Mouse (Mus musculus): ENCODE measurements around the gene Ankrd54.

The Ankrd54 gene

GRCm38 (mm10) chr15:79075658-79076365 is 13.1 kb upstream of the Ankrd54 start:
- no peak for DNase-seq (ENCODE audit: low spot score)

DNA sequence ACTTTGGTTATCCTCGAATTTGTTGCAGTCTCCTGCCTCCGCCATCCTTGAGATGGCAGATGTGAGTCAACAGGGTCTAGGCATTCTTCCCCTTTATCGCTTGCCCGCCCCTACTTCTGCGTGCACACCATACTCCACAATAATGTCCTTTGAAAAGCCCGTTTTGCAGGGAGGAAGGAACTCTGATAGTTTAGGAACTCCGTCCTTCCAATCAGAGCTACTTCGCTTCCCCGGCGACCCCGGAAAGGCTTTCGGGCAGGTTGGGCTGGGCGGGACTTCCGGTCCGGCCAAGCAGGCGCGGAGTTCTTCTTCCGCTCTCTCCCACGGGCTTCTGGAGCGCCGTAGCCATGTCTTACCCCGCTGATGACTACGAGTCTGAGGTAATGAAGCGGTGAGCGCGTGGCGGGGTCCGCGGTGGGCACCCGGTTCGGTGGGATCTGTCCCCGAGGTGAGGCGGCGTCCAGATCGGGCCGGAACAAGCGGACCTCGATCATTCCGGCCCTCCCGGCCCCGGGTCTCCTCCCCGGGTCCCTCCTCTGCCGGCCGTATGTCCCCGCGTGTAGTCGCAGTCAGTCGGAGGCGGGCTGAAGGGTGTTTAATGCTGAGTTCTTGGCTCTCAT is 12.3 kb upstream of the Ankrd54 start, which contains the start of gene Eif3l:
TSS of gene Eif3l (plus strand) at position 267 of the 620 bp plus-strand sequence.
- DNase-seq (ENCODE audit: low spot score): peak; percentile 77

GRCm38 (mm10) chr15:79074446-79074845 is 11.8 kb upstream of the Ankrd54 start:
- no peak for DNase-seq (ENCODE audit: low spot score)

DNA sequence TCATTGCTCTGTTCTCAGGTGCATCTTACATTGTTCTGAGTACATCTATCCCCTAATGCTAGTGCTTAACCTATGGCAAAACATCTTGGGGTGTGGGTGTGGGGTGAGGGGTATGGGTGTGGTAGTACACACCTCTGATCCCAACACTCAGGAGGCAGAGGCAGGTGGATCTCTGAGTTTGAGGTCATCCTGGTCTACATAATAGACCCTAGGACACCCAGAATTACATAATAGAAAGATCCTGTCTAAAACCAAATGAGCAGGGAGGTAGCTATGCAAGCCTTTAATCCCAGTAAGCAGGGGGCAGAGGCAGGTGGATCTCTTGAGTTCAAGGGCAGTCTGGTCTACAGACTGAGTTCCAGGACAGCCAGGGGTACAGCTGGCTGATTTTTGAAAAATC is 11.1 kb upstream of the Ankrd54 start:
- no peak for DNase-seq (ENCODE audit: low spot score)

GRCm38 (mm10) chr15:79071117-79072039 is 8.7 kb upstream of the Ankrd54 start:
- no peak for DNase-seq (ENCODE audit: low spot score)

DNA sequence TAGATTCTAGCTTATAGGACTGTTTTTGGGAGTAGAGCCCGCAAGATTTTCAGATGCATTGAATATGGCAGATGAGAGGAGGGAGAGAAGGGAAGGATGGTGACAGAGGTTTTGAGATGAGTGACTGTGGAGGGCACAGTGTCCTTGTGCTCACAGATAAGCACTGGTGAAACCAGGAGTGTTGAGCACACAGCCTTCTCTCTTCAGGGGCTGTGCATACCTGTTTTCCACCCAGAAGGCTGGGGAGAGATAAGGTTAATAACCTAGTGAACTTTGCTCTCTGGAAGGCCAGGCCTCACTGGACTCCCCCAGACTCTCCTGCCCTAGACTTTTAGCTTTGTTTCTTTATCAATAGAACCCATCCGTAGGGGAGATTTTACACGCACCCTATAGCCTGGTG is 5.7 kb upstream of the Ankrd54 start:
- peak; percentile 46 for DNase-seq (ENCODE audit: low spot score)

DNA sequence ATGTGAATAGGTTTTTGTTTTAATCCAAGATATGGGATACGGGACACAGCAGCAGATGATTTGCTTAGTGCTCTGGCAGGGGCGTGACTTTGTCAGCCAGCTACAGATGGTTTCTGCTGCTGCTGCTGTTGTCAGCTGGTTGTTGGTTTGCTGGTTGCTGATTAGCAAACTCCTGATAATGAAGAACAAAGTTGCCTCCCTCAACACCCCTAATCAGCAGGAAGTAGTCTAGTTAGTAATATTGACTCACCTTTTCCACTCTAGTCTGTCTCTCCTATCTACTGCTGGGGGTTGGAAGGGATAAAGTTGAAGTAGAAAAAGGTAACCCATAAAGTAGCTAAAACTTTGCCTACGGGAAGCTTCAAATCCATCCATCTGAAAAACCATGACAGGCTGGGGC is 4.9 kb upstream of the Ankrd54 start:
- peak; percentile 73 for DNase-seq (ENCODE audit: low spot score)

DNA sequence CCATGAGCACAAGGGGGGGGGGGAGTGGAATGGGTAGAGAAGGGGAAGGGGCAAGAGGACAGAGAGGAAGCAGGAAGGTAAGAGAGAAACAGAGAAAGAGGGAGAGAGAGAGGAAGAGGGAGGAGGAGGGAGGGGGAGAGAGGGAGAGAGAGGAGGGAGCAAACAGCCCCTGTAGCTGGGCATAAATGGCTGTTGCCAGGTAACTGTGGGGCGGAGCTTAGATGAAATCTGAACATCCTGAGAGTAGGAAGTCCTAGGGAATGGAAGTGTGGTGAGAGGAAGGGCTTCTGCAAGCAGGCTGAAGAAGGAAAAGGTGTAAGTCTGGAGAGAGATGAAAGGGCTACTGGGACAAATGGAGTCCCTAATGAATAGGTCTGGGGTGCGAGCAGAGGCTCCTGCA is 3.6 kb upstream of the Ankrd54 start:
- no peak for DNase-seq (ENCODE audit: low spot score)

DNA sequence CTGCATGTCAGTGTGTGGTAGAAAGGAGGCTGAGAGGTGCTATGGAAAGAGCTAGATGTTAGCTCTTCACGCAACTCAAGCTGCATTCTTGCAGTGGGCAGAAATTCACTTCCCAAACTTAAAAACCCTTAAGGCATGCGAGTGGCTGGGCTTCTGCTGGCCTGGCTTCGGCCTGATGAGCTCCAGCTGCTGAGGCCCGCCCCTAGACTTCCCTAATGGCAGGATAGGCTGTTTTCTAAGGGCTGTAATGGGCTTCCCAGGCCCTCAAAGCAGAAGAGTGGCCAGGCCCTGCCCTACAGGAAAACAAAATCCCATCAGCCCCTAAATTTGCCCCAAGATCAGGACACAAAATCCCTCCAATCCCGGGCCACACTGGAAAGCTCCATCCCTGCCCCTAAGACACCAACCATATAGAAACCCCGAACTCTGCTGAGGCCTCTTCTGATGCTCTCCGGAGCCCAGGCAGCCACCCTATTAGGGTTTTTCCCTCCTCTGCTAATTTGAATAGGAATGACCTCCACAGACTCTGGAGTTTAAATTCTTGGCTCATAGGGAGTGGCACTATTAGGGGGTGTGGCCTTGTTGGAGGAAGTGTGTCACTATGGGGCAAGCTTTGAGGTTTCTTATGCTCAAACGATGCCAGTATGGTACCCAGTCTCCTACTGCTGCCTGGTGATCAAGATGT is 2.5 kb upstream of the Ankrd54 start:
- DNase-seq (ENCODE audit: low spot score): no peak

DNA sequence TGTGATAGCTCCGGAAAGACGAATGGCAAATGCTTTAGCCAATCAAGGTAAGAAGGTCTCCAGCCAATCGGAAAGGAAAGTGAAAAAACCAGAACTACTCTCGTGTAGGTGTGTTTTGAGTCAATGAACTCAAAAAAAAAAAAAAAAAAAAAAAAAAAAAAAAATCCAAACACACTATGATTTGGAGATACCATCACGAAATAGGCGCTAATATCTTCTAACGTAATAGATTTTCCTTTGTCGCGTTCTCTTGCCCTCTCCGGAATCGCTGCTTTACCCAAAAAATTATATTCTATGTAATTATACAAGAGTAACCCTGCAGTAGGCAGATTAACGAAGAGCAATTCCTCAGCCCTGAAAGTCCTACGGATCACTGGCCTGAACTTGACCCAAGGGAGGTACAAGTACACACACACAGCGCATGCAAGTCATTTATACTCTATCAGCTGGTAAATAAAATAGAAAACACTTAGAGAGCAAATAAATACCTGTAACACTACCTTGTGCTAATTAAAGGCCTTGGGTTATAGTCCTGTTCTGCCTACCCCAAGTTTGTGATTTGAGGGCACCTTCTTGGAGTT is 557 bp upstream of the Ankrd54 start:
- no peak for DNase-seq (ENCODE audit: low spot score)

DNA sequence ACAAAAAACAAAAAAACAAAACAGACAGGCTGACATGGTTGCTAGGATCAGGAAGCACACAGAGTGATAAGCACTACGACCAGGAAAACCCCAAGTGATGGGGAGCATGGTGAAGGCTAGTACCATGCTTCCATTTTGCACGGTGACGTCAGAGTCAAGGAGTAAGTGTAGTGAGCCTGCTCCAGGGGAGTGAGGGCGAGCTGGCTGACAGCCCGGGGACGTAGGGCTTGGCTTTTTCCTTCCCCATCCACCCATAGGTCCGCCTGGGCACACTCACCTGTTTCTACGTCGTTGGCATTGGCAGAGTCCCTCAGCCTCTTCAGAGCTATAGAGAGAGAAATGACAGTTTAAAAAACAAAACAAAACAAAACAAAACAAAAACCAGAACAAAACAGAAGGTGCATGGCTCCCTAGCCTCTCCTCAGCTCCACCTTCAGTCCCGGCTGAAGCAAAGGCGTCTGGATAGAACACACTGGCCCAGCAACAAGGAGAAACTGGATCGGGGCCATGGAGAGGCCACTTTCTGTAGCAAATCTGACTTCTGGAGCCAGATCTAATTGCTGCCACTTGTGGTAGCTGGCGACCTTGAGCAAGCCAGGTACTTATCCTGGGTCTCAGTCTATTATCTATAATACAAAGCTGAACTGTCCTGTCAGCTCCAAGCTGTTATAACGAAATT is 1.7 kb downstream of the Ankrd54 start:
- no peak for DNase-seq (ENCODE audit: low spot score)

DNA sequence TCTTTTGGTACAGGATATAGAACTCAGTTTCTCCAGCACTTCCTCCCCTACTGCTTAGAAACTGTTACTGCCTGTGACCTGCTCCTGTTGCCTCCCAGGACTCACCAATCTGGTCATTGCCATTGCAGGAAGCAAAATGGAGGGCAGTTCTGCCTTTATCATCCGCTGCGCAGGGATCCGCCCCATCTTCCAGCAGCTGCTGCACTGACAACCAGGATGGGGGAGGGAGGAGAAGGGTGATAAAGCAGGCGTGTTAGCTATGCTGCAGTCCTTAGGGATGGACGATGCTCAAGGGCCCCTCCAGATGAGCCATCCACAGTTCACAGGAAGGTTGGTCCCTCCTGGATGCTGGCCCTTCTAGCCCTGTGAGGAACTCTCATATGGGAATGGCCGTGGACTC is 4.8 kb downstream of the Ankrd54 start:
- peak; percentile 73 for DNase-seq (ENCODE audit: low spot score)

DNA sequence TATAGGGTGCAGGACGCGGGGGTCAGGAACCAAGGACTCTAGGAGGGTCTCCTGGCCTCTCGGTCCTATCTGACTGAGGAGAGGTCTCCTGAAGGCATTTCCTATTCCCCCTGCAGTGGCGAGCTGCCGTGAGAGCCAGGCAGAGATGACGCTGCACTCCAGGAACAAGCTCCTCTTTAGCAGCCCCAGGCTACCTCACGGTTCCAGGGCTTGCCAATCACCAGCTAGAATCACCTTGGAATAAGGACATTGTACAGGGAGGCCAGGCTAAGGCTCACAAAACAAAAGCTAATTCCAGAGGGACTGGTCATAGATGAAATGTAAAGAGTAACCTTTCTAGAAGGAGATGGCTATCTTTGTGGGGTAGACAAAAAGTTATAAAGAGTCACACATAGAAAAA is 6.1 kb downstream of the Ankrd54 start:
- DNase-seq (ENCODE audit: low spot score): no peak

DNA sequence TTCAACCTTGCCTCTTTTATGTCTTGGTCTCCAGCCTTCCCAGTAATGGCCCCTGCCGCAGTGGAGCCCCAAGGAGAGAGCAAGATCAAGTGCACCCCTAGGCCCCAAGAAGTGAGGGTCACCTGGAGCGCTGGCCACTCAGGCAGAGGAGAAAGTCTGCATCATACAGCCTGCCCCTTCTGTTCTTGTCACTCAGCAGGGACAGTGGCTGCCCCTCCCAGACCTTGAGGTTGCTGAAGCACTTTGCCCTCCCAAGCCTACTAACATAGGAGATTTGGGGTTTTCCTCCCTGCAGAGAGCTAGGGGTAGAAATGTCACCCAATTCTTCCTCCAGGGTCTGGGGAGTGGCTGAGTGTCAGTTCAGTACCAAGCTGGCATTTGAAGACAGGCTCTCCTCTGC is 10.3 kb downstream of the Ankrd54 start:
- no peak for DNase-seq (ENCODE audit: low spot score)

DNA sequence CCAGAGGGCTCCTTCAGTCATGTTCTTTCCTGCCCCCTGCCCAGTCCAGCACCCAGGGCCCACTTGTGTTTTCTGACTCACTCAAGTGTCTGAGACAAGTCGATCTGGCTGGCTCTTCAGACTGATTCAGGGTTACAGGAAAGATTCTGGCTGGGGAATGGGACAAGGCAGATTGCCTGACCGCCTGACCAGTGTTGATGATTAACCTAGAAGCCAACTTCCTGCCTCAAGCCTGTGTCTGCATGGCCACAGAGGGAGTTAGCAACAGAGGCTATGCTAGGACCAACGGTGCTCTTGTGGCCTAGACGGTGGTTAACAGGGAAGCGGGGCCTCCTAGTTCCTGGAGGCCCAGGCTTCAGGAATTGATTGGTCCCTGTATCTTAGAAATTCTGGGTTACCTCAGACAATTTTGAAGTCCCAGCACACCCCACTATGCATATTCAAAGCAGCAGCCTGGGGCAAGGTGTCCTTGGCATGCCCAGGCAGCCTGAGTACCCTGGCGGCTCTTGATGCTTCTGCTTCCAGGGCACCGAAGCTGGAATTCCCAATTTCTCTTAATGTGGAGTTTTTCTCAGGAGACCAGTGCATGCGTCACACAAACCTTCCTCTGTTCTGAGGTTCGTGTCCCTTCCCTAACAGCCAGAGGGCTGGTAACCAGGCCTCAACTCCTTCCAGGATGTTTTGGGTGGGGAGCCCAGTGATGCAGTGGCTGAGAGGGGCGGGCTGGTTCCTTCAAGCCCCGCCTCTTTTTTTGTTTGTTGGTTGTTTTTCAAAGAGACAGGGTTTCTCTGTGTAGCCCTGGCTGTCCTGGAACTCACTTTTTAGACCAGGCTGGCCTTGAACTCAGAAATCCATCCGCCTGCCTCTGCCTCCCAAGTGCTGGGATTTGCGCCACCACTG is 11.0 kb downstream of the Ankrd54 start:
- no peak for DNase-seq (ENCODE audit: low spot score)

GRCm38 (mm10) chr15:79050964-79051363 is 11.7 kb downstream of the Ankrd54 start:
- DNase-seq (ENCODE audit: low spot score): no peak

- no peak for DNase-seq (ENCODE audit: low spot score)
These were observed 12.4 kb downstream of the Ankrd54 start for GRCm38 (mm10) chr15:79050160-79050845.

DNA sequence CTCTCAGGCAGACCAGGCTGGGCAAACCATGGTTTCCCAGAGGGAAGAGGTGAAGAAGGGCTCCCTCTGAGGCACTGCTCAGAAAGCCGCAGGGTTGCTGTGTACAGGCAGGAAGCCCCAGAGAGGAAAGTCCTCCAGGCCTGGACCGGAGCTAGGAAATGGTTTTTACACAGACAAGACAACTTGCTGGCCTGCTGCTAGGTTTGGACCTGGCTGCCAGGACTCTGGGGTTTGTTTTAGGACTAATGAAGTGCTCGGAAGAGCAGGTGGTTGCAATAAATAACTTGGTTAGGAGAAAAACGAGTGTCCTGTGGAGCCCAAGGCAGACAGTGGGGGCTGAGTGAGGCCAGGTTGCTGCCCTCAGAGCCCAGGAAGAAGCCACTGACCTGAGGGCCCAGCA is 14.5 kb downstream of the Ankrd54 start:
- DNase-seq (ENCODE audit: low spot score): no peak

GRCm38 (mm10) chr15:79044837-79045236 is 17.9 kb downstream of the Ankrd54 start:
- DNase-seq (ENCODE audit: low spot score): no peak

Data from c-Kit-positive CD71-positive TER-119-positive erythroid progenitor cells, embryonic 14.5 days (primary cell).